Mouse (Mus musculus) neural tube, embryonic 14.5 days (tissue): ENCODE results near the gene Itprid2. TPM values are rescaled to one million over a fixed set of nuclear protein-coding genes. Genes with fewer than 3 reads are reported as not detected.

Experiments
- ATAC-seq: fragments of 200-750 bp; cut with Nextera tagmentation; 2 replicates; pipeline ENCODE4 v1.8.0; 2017; ENCODE audit warnings: low read depth, mild to moderate bottlenecking, moderate TSS enrichment, moderate library complexity
- H3K27ac ChIP-seq: fragments of 300-500 bp; sonication (generic); 2 replicates; pipeline ENCODE4 v1.5.1; 2014; ENCODE audit warnings: low read depth, mild to moderate bottlenecking, control low read depth, low read length, moderate library complexity, mixed read lengths
- H3K27me3 ChIP-seq: fragments of 300-500 bp; sonication (generic); 2 replicates; pipeline ENCODE4 v1.6.1; 2014; ENCODE audit warnings: low read length; ENCODE audit not compliant: control insufficient read depth, insufficient read depth
- H3K36me3 ChIP-seq: fragments of 300-500 bp; sonication (generic); 2 replicates; pipeline ENCODE4 v1.6.1; 2014; ENCODE audit warnings: low read length, mixed read lengths; ENCODE audit not compliant: control insufficient read depth, insufficient read depth
- H3K4me1 ChIP-seq: fragments of 300-500 bp; sonication (generic); 2 replicates; pipeline ENCODE4 v1.6.1; 2014; ENCODE audit warnings: low read length; ENCODE audit not compliant: control insufficient read depth, insufficient read depth
- H3K4me2 ChIP-seq: fragments of 300-500 bp; sonication (generic); 2 replicates; pipeline ENCODE4 v1.6.1; 2014; ENCODE audit warnings: mild to moderate bottlenecking, low read depth, low read length, control low read depth
- H3K4me3 ChIP-seq: fragments of 300-500 bp; sonication (generic); 2 replicates; pipeline ENCODE4 v1.5.1; 2014; ENCODE audit warnings: low read depth, low read length, control low read depth, mixed read lengths
- H3K9ac ChIP-seq: fragments of 300-500 bp; sonication (generic); replicated peaks from 2 replicates; pipeline ENCODE4 v1.6.1; 2014; ENCODE audit warnings: low read depth, mild to moderate bottlenecking, control low read depth, low read length, mixed read lengths
- H3K9me3 ChIP-seq: fragments of 300-500 bp; sonication (generic); 2 replicates; pipeline ENCODE4 v1.6.1; 2016; ENCODE audit warnings: low read length; ENCODE audit not compliant: control insufficient read depth
- WGBS: fragments of 180-500 bp; shearing (Covaris S2); extraction: QIAGEN DNeasy Blood & Tissue Kit; methylation state at CpG from one replicate; pipeline ENCODE4 v1.1.7; 2014; 5-methylcytosine and 5-hydroxymethylcytosine counted together
- polyA plus RNA-seq: library from polyadenylated mRNA; unstranded; fragments of >200 nt; fragmentation: Nextera tagmentation; extraction: Ambion mirVana; gene quantifications from 2 replicates; pipeline ENCODE4 v1.2.1, GENCODE M21; 2014

Gene Itprid2
- polyA plus RNA-seq, 1 experiment from 2014 or later: 6.5 TPM

DNA sequence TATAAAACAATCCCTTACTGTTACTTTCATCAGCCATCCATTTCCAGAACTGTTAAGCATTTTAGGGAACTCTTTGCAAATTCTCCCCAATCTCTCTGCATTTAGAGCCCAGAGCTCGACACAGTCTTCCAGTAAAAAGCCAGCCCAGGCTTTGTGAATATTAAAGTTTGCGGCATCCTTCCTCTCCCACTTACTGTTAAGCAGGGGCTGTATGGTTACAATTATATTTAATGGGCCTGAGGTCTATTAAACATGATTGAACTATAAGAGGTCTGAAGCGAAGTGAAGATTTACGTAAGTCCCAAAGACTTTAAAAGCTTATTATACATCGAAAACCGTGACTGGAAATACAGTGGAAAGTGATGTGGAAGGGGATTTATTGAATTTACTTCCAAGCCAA is 79.6 kb downstream of the Itprid2 start:
- no peaks in the 10 kb centered on the region for H3K9me3 ChIP-seq
- H3K4me2 ChIP-seq: no peak overlapping the region
- no peak overlapping the region for H3K4me3 ChIP-seq
- H3K9ac ChIP-seq: no peak overlapping the region
- no peaks in the 10 kb centered on the region for H3K4me1 ChIP-seq
- no peaks in the 10 kb centered on the region for H3K27me3 ChIP-seq
- H3K36me3 ChIP-seq: no peaks in the 10 kb centered on the region
- H3K27ac ChIP-seq: no peak overlapping the region
- 77% methylated on average over 6 of the region's 6 CpGs for WGBS
- ATAC-seq: no peak

DNA sequence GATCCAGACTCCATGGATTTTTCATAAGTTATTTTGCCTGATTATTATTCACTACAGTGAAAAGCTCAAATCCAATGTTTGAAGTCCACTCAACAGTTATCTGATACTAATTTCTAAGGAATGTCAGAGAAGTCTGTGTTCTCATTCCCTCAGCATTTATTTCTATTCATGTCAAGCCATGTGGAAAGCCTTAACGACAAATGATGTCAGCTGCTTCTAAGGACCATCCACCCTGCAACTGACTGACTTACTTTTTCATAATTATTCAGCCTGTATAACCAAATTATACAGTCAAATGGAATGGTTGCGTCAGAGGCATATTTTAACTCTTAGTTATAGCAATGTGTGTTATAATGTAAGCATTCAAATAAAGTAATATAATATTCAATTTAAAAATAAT is 80.8 kb downstream of the Itprid2 start:
- no peak for ATAC-seq
- no peak overlapping the region for H3K4me2 ChIP-seq
- 56% methylated on average over 2 of the region's 2 CpGs for WGBS
- H3K4me3 ChIP-seq: no peak overlapping the region
- no peaks in the 10 kb centered on the region for H3K9me3 ChIP-seq
- H3K27ac ChIP-seq: no peak overlapping the region
- no peaks in the 10 kb centered on the region for H3K36me3 ChIP-seq
- no peak overlapping the region for H3K9ac ChIP-seq
- H3K27me3 ChIP-seq: no peaks in the 10 kb centered on the region
- H3K4me1 ChIP-seq: no peaks in the 10 kb centered on the region

DNA sequence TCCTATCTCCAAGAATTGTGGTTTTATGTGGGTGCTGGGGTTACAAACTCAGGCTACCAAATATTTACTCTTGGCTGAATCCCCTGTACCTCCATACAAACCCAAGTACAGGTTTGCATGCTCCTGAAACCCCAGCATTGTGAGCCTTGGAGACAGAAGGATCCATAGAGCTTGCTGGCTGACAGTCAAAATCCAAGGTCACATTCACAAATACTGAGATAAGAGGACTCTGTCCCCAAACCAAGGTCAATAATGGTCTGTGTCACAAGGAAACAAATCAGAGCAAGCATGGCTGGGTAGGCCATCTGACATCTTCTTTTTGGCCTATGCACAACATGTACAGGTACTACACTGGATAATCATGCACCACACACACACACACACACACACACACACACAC is 82.7 kb downstream of the Itprid2 start:
- H3K27ac ChIP-seq: no peak overlapping the region
- no peak overlapping the region for H3K4me2 ChIP-seq
- H3K9me3 ChIP-seq: no peaks in the 10 kb centered on the region
- H3K27me3 ChIP-seq: no peaks in the 10 kb centered on the region
- H3K4me3 ChIP-seq: no peak overlapping the region
- H3K4me1 ChIP-seq: no peaks in the 10 kb centered on the region
- no peak for ATAC-seq
- no peak overlapping the region for H3K9ac ChIP-seq
- H3K36me3 ChIP-seq: no peaks in the 10 kb centered on the region

DNA sequence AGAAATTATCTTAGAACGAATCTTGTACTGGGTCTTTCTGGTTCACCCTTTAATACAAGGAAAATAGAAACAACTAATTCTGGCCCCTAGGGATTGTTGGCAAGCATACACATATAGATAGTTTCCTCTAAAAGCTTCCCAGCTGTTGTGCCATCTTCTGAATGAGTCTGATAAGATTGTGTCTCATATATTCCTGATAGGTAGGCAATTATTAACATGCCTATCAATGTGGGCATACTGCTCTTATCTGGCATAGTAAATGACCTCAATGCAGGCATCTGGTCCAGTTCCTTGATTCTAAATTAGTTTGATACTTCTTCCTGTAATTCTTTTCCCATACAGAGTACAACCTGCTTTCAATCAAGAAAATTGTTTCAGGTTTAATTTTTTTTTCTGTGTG is 87.3 kb downstream of the Itprid2 start:
- Histone ChIP-seq H3K36me3 (no peaks in the 10 kb centered on the region), H3K4me1 (no peaks in the 10 kb centered on the region), H3K4me2 (no peak overlapping the region), H3K27ac (no peak overlapping the region), H3K9ac (no peak overlapping the region), H3K27me3 (no peaks in the 10 kb centered on the region), H3K4me3 (no peak overlapping the region), H3K9me3 (no peaks in the 10 kb centered on the region)
- WGBS: 84% methylated on average over 1 of the region's 1 CpGs
- ATAC-seq: no peak

Other genes with a start within 250 kb of the Itprid2 start
- gene Neurod1, start 178.6 kb upstream of the Itprid2 start, polyA plus RNA-seq: 23.6 and 24.1 TPM in 2 replicates
- gene Cerkl, start 178.6 kb upstream of the Itprid2 start, polyA plus RNA-seq: 1.4 and 1.6 TPM in 2 replicates
- gene Ppp1r1c, start 72.4 kb downstream of the Itprid2 start, polyA plus RNA-seq: 8.0 and 51.3 TPM in 2 replicates